Mouse (Mus musculus) small intestine, adult 2 months (tissue): ENCODE data around the gene Apc2. TPM values are rescaled to one million over a fixed set of nuclear protein-coding genes. Genes with fewer than 3 reads are reported as not detected.

Experiments used
- H3K27ac ChIP-seq: fragments of 200-500 bp; 2 replicates; pipeline ENCODE4 v1.5.1; 2012; ENCODE audit warnings: low read depth, low read length, control low read depth, inconsistent platforms; ENCODE audit not compliant: insufficient read depth
- H3K27me3 ChIP-seq: fragments of 200-500 bp; 2 replicates; pipeline ENCODE4 v1.6.1; 2012; ENCODE audit warnings: mild to moderate bottlenecking, moderate library complexity, low read length, inconsistent platforms; ENCODE audit not compliant: control insufficient read depth, insufficient read depth
- H3K36me3 ChIP-seq: fragments of 200-500 bp; 2 replicates; pipeline ENCODE4 v1.6.1; 2012; ENCODE audit warnings: mild to moderate bottlenecking, low read length, control low read depth, inconsistent platforms; ENCODE audit not compliant: control insufficient read depth, insufficient read depth
- H3K4me1 ChIP-seq: fragments of 200-500 bp; 2 replicates; pipeline ENCODE4 v1.6.1; 2012; ENCODE audit warnings: low read length, inconsistent platforms, mixed read lengths; ENCODE audit not compliant: control insufficient read depth, insufficient read depth, insufficient read length
- H3K4me3 ChIP-seq: fragments of 200-500 bp; 2 replicates; pipeline ENCODE4 v1.5.1; 2012; ENCODE audit warnings: low read depth, mild to moderate bottlenecking, control low read depth, inconsistent platforms, low read length, moderate library complexity
- CTCF ChIP-seq: fragments of 200-500 bp; IDR thresholded peaks from 2 replicates; pipeline ENCODE4 v1.5.1; 2012; ENCODE audit warnings: low read depth, mild to moderate bottlenecking, control low read depth, inconsistent platforms, low read length, moderate library complexity, mixed read lengths; ENCODE audit not compliant: insufficient replicate concordance, insufficient read length; ENCODE audit errors: extremely low read depth
- POLR2A ChIP-seq: fragments of 200-500 bp; IDR thresholded peaks from 2 replicates; pipeline ENCODE4 v1.6.1; 2012; ENCODE audit warnings: low read depth, mild to moderate bottlenecking, control low read depth, inconsistent platforms, low read length, moderate library complexity
- WGBS: fragments of 180-500 bp; shearing (Covaris S2); methylation state at CpG from one replicate; pipeline ENCODE4 v1.1.7; 2018; 5-methylcytosine and 5-hydroxymethylcytosine counted together
- polyA plus RNA-seq: library from polyadenylated mRNA; depleted of rRNA; stranded (reverse); fragments of >200 nt; gene quantifications from 2 replicates; pipeline ENCODE4 v1.2.3, GENCODE M21; 2012

Apc2 gene
- polyA plus RNA-seq, 1 experiment, result 0.65 TPM

DNA sequence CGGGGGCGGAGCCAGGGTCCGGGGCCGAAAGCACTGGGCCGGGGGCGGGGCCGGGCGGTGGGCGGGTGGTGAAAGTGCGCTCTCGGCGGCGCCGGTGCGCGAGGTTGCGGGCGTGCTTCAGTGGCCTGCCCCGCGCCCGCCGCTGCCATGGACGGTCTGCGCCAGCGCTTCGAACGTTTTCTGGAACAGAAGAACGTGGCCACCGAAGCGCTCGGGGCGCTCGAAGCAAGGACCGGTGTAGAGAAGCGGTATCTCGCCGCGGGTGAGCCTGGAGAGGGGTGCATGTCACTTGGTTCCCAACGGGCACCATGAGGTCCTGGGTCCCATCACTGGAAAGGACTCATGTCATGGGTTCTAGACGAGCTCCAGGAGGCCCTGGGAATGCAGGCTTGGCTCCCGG is 34.3 kb downstream of the Apc2 start:
- H3K27ac ChIP-seq, result peak overlapping the region; percentile 97
- H3K4me3 ChIP-seq, result peak overlapping the region; percentile 87
- TF ChIP-seq CTCF, result no peak
- peak; percentile 74 for TF ChIP-seq POLR2A
- H3K27me3 ChIP-seq, result no peaks in the 10 kb centered on the region
- peaks cover 12% of the 10 kb centered on the region for H3K36me3 ChIP-seq
- under 1% methylated on average over 39 of the region's 41 CpGs for WGBS
- H3K4me1 ChIP-seq, result peaks cover 24% of the 10 kb centered on the region

DNA sequence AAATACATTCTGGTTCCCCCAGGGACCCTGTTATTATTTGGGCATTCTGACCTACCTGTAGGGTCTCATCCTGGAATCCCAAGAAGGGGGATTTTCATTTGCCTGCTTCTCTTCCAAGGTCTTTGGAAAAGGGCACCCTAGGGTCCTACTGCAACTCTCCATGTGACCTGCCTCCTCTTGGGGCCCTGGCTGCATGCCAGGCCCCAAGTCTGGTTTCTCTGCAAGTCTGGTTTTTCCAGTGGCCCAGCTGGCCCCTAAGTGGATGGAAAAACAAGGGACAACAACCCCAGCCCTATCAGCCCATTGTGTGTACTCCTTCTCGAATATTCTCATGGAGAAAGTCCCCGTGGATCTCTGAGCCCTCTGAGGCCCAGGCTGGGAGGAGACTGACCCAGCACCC is 35.1 kb downstream of the Apc2 start:
- H3K27ac ChIP-seq, result peak overlapping the region; percentile 97
- TF ChIP-seq CTCF (no peak), POLR2A (no peak)
- 17% methylated on average over 2 of the region's 2 CpGs for WGBS

DNA sequence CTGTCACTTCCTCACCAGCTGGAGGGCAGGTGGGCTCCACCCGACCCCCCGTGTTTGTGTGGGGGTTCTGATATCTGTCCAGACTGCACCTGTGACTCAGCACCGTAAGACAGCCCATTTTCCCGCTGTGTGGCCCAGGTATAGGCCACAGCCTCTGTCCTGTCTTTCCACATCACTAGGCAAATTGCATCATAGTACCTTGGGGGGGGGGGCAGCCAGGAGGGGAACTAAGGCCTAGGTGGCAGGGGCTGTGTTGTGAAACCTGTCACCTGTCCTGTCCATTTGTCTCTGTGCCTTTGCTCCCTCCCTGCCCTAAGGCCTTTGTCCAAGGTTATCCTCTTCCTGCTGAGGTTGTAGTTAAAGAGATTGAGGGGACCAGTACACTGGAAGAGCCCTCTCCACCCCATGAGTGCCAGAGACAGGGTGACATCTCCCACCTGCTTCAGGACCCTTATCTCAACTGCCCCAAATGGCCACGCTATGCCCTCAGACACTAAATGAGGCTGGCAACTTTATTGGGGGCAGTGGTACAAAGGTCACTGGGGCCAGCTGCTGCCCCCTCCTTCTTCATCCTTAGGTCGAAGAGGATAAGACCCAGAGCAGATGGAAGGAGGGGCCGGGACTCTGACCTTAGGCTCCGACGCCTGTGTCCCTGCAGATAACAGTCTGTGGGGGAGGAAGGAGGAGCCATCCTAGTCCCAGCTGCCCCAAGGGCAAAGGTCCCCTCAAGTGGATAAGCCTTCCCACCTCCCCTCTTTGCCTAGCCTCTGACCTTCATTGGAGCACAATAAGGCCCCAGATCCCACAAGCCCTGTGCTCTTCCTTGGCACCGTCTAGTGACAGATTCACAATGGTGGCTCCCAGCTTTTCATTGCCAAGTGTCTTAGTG is 36.1 kb downstream of the Apc2 start:
- peak overlapping the region; percentile 97 for H3K27ac ChIP-seq
- H3K4me1 ChIP-seq, result peaks cover 22% of the 10 kb centered on the region
- H3K36me3 ChIP-seq, result peaks cover 28% of the 10 kb centered on the region
- H3K27me3 ChIP-seq, result no peaks in the 10 kb centered on the region
- TF ChIP-seq CTCF (peak; percentile 5; the same call in 1 of the 2 replicates), POLR2A (peak; percentile 12; the same call in 1 of the 2 replicates)
- WGBS, result 21% methylated on average over 10 of the region's 10 CpGs
- peak overlapping the region; percentile 87 for H3K4me3 ChIP-seq

More for the DNA sequence above, 35.1 kb downstream of the Apc2 start:
- Histone ChIP-seq H3K4me1 (peaks cover 22% of the 10 kb centered on the region), H3K4me3 (peak overlapping the region; percentile 87), H3K27me3 (no peaks in the 10 kb centered on the region), H3K36me3 (peaks cover 20% of the 10 kb centered on the region)

DNA sequence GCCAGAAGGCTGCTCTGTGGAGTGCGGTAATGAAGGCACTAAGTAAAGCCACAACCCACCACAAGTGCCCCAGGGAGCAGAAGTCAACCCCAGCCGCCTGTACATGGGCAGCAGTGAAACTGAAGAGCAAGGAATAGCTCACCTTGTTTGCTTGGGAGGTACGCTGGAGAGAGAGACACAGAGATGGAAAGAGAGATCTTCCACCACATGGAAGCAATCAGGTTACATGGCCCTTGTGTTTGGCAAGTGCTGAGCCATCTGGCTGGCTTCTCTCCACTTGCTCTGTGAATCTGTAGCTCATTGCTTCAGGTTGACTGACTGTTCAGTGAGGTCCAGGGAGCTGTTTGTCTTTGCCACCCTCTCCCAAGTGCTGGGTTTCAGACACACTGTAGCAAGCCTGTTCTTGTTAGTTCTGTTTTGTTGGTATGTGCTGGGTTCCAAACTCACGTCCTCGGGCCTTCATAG is 36.8 kb downstream of the Apc2 start:
- H3K4me1 ChIP-seq, result peaks cover 22% of the 10 kb centered on the region
- no peaks in the 10 kb centered on the region for H3K27me3 ChIP-seq
- peaks cover 28% of the 10 kb centered on the region for H3K36me3 ChIP-seq
- TF ChIP-seq CTCF (no peak), POLR2A (no peak; the same call in 1 of the 2 replicates)
- WGBS, result 44% methylated on average over 5 of the region's 5 CpGs
- peak overlapping the region; percentile 95 for H3K27ac ChIP-seq
- peak overlapping the region; percentile 18 for H3K4me3 ChIP-seq

DNA sequence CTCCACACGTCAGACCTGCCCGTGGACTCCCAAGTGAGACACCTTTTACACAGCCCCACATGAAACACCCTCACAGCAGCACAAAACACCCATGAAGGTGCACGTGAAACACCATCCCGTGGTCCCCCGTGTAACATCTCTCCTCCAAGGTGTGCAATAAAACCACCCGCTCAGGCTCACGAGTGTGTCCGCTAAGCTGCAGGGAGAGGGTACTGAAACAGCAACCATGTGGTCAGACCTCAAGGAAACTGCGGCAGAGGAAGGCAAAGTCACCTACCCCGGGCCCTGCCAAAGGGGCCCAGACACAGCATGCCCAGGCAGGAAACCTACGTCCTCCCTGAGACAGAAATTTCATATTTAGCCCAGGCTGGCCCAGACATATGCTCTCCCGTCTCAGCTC is 40.5 kb downstream of the Apc2 start:
- Histone ChIP-seq H3K4me3 (no peak overlapping the region), H3K27me3 (no peaks in the 10 kb centered on the region), H3K4me1 (peaks cover 20% of the 10 kb centered on the region), H3K27ac (no peak overlapping the region), H3K36me3 (peaks cover 28% of the 10 kb centered on the region)
- TF ChIP-seq POLR2A, result no peak
- no peak for TF ChIP-seq CTCF
- 84% methylated on average over 12 of the region's 12 CpGs for WGBS

DNA sequence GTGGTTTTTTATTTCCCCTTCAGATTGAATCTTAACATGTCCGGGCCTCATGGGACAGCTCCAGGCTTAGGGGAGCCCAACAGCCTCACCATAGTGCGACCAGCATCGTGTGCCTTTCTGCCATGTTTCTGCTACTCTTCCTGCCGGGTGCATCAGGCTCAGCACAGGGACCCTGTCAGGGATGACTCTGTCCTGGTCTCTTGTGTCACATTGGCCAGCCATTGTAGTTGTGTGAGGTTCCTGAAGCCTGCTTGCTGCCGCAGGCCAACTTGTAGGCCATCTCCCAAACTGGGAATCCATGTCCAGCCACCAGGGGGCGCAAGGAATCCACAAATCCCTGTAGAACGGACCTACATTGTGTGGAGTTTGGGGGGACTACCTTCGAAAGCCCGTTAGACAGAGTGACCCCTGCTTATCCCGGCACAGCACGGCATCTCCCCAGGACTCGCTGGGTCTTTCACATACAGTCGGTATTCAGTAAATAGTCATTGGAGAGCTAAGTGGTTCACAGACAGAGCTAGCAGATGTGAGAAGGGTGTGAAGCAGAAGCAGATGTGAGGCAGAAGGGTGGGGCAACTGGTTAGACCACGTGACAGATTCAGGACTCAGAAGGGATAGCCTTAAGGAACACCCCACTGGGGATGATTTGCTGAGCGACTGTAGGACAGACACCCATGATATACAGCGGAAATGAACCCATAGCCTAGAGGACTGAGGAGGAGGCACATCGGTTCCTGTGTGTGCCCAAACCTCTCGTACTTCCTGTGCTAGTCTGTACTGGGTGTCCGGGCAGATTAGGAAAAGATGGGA is 44.4 kb downstream of the Apc2 start:
- Histone ChIP-seq H3K27me3 (peaks cover 2% of the 10 kb centered on the region; the same call in 1 of the 2 replicates), H3K36me3 (peaks cover 15% of the 10 kb centered on the region)
- WGBS, result 18% methylated on average over 19 of the region's 19 CpGs

DNA sequence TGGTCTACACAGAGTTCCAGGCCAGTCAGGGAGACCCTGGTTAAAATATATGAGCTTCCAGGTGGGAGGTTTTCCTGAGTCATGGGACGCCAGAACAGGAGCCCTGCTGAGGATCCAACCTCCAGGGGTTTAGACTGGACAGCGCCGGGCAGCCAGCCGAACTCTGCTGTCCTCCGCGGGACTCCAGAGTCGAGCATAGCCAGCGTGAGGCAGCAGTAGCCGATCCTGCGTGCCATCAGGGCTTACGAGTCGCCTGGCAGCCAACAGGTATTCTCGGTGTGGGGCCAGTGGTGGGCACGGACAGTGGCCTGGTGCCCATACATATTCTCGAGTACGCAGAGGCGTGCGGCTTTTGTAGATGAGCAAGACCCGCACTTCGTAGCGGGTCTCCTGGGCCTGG is 45.2 kb downstream of the Apc2 start:
- Histone ChIP-seq H3K27me3 (peaks cover 2% of the 10 kb centered on the region; the same call in 1 of the 2 replicates), H3K4me1 (peaks cover 42% of the 10 kb centered on the region), H3K36me3 (peaks cover 7% of the 10 kb centered on the region), H3K27ac (no peak overlapping the region), H3K4me3 (no peak overlapping the region)
- no peak for TF ChIP-seq POLR2A
- TF ChIP-seq CTCF, result no peak
- WGBS, result 63% methylated on average over 21 of the region's 21 CpGs

More for the DNA sequence above, 44.4 kb downstream of the Apc2 start:
- Histone ChIP-seq H3K4me3 (no peak overlapping the region), H3K4me1 (peaks cover 36% of the 10 kb centered on the region), H3K27ac (no peak overlapping the region)
- TF ChIP-seq CTCF (peak; percentile 98), POLR2A (no peak)
